In genomic region chr1:183533386-183533785, GRCm38 (mm10) we compare ENCODE assay signal across 13 mouse cellular contexts.
"Had no signal": no experiment of that assay in that cellular context is flagged by ENCODE, and none has a peak within 500 bp of the region (broad histone marks: within the 10 kb centered on the region; RNA-seq: fewer than 3 reads in every experiment).

No protein-coding gene starts in this region.

- H3K9ac ChIP-seq: liver, embryonic 13.5 days; lung, embryonic 15.5 days; midbrain, embryonic 12.5 days; midbrain, embryonic 15.5 days had no signal

- H3K4me2 ChIP-seq: liver, embryonic 13.5 days; lung, embryonic 15.5 days; midbrain, embryonic 12.5 days; midbrain, embryonic 15.5 days had no signal

- H3K9me3 ChIP-seq: liver, embryonic 13.5 days; lung, embryonic 15.5 days; midbrain, embryonic 12.5 days; midbrain, embryonic 15.5 days had no signal

- H3K36me3 ChIP-seq: liver, embryonic 13.5 days; lung, embryonic 15.5 days; midbrain, embryonic 12.5 days; midbrain, embryonic 15.5 days had no signal

- ATAC-seq: intestine, postnatal 0 days; midbrain, embryonic 15.5 days had no signal

- H3K4me1 ChIP-seq: liver, embryonic 13.5 days; lung, embryonic 15.5 days; midbrain, embryonic 12.5 days; midbrain, embryonic 15.5 days had no signal

- DNase-seq: kidney, adult 2 months; kidney, postnatal 25 days; layer of hippocampus, adult 9-11 months; liver, embryonic 13.5 days; thymus, postnatal 25 days had no signal

- H3K4me3 ChIP-seq: layer of hippocampus, adult 2 months; liver, embryonic 13.5 days; lung, embryonic 15.5 days; midbrain, embryonic 12.5 days; midbrain, embryonic 15.5 days had no signal

- H3K27me3 ChIP-seq: liver, embryonic 13.5 days; lung, embryonic 15.5 days; midbrain, embryonic 12.5 days; midbrain, embryonic 15.5 days had no signal

- H3K27ac ChIP-seq: kidney, postnatal 0 days; layer of hippocampus, adult 2 months; liver, embryonic 13.5 days; lung, embryonic 15.5 days; macrophage; midbrain, embryonic 12.5 days; midbrain, embryonic 15.5 days; stomach, postnatal 0 days had no signal
